ENCODE assay signal across 9 mouse cellular contexts in genomic region chr9:114912680-114913649, GRCm38 (mm10). TPM values are rescaled to one million over a fixed set of nuclear protein-coding genes. Genes with fewer than 3 reads are reported as not detected.
DNase-seq lines count a peak whose midpoint lies in the region; ATAC-seq lines count a peak whose summit lies in the region.
"Had no signal": no experiment of that assay in that cellular context is flagged by ENCODE, and none has a peak within 500 bp of the region (broad histone marks: within the 10 kb centered on the region; RNA-seq: fewer than 3 reads in every experiment).

No protein-coding gene starts in this region.

- no peak overlapping the region for H3K4me2 ChIP-seq in kidney, embryonic 15.5 days
- no peak overlapping the region; the same call in 1 of the 2 replicates for H3K4me2 ChIP-seq in limb, embryonic 13.5 days (replicated peaks)

- H3K9ac ChIP-seq in kidney, embryonic 15.5 days = no peak overlapping the region
- H3K9ac ChIP-seq in limb, embryonic 13.5 days = no peak overlapping the region

- peaks cover 2% of the 10 kb centered on the region for H3K4me1 ChIP-seq in kidney, embryonic 15.5 days
- peaks cover 30% of the 10 kb centered on the region for H3K4me1 ChIP-seq in limb, embryonic 13.5 days

- H3K4me3 ChIP-seq in kidney, embryonic 15.5 days (replicated peaks) = no peak overlapping the region
- H3K4me3 ChIP-seq in limb, embryonic 13.5 days = no peak overlapping the region
- H3K4me3 ChIP-seq: erythroblast, embryonic 14.5 days had no signal

- H3K36me3 ChIP-seq in kidney, embryonic 15.5 days = peaks cover 61% of the 10 kb centered on the region
- peaks cover 22% of the 10 kb centered on the region for H3K36me3 ChIP-seq in limb, embryonic 13.5 days

- DNase-seq in urinary bladder, adult 18-20 months (ENCODE audit: low spot score in 2 of 2) = peak; percentile 49 to 59
- DNase-seq in urinary bladder, postnatal 10 days (ENCODE audit: low spot score) = no peak
- peak; percentile 85 for DNase-seq in cerebellum, adult 9-11 months
- peak; percentile 78 for DNase-seq in gastrocnemius, adult 18-20 months (ENCODE audit: low spot score)
- DNase-seq in ovary, postnatal 14 days (ENCODE audit: low spot score) = peak; percentile 73
- peak; percentile 74 for DNase-seq in urinary bladder, postnatal 25 days (ENCODE audit: low spot score)

- no peaks in the 10 kb centered on the region for H3K9me3 ChIP-seq in kidney, embryonic 15.5 days (replicated peaks)
- H3K9me3 ChIP-seq in limb, embryonic 13.5 days = no peaks in the 10 kb centered on the region

- 39% methylated on average over 18 of the region's 18 CpGs for WGBS in kidney, embryonic 15.5 days
- 27% methylated on average over 18 of the region's 18 CpGs for WGBS in limb, embryonic 13.5 days

- ATAC-seq in kidney, embryonic 15.5 days (replicated peaks; ENCODE audit: low FRiP score) = peak; percentile 62; the same call in 1 of the 2 replicates
- ATAC-seq in limb, embryonic 13.5 days (ENCODE audit: low FRiP score, low read depth) = peak; percentile 74

- H3K27me3 ChIP-seq in kidney, embryonic 15.5 days = no peaks in the 10 kb centered on the region
- peaks cover 3% of the 10 kb centered on the region; the same call in 1 of the 2 replicates for H3K27me3 ChIP-seq in limb, embryonic 13.5 days

- H3K27ac ChIP-seq in kidney, embryonic 15.5 days = no peak overlapping the region
- H3K27ac ChIP-seq in limb, embryonic 13.5 days = peak overlapping the region; percentile 44; the same call in 1 of the 2 replicates

RNA-seq across cellular contexts. Expression of gene Gpd1l, which starts 20.8 kb away (rescaled TPM):
- total RNA-seq in gastrocnemius, adult 18-20 months (2021) = 10 to 100 TPM; 19.0 to 19.2 TPM
- polyA plus RNA-seq in kidney, embryonic 15.5 days (2015; fragmentation: Nextera tagmentation; extraction: Ambion mirVana) = 19.5 and 20.1 TPM in 2 replicates
- 8.5 and 9.7 TPM in 2 replicates for polyA plus RNA-seq in limb, embryonic 13.5 days (2015; fragmentation: Nextera tagmentation; extraction: Ambion mirVana)
